Mouse (Mus musculus) heart, postnatal 0 days (tissue): Measurements from ENCODE around the gene Gpr176.
A peak's percentile ranks its signal among the peaks of the same experiment; 100 is the strongest.

ENCODE experiments used
- CTCF ChIP-seq: IDR thresholded peaks from 2 replicates; pipeline ENCODE4 v1.5.1; 2016; ENCODE audit warnings: antibody characterized with exemption, control low read depth, low read depth
- EP300 ChIP-seq: IDR thresholded peaks from 2 replicates; pipeline ENCODE4 v1.6.1; 2016; ENCODE audit warnings: antibody characterized with exemption, low read depth

- peak; percentile 62 for TF ChIP-seq EP300
- no peak for TF ChIP-seq CTCF
Observed at GRCm38 (mm10) chr2:118422385-118422784, 49.2 kb upstream of the Gpr176 start.
